Mouse (Mus musculus) limb, embryonic 13.5 days (tissue): ENCODE measurements around the gene Cbarp. TPM values are rescaled to one million over a fixed set of nuclear protein-coding genes. Genes with fewer than 3 reads are reported as not detected.

Source experiments
- ATAC-seq: fragments of 200-750 bp; cut with Nextera tagmentation; 2 replicates; pipeline ENCODE4 v1.8.0; 2017; ENCODE audit warnings: low read depth, moderate number of reproducible peaks, moderate TSS enrichment; ENCODE audit not compliant: low FRiP score
- H3K27ac ChIP-seq: fragments of 300-500 bp; sonication (generic); 2 replicates; pipeline ENCODE4 v1.5.1; 2015; ENCODE audit warnings: inconsistent platforms, mild to moderate bottlenecking, moderate library complexity
- H3K27me3 ChIP-seq: fragments of 300-500 bp; sonication (generic); 2 replicates; pipeline ENCODE4 v1.6.1; 2015; ENCODE audit warnings: mild to moderate bottlenecking, inconsistent platforms
- H3K36me3 ChIP-seq: fragments of 300-500 bp; sonication (generic); 2 replicates; pipeline ENCODE4 v1.6.1; 2015; ENCODE audit warnings: inconsistent platforms, mild to moderate bottlenecking, moderate library complexity
- H3K4me1 ChIP-seq: fragments of 300-500 bp; sonication (generic); 2 replicates; pipeline ENCODE4 v1.6.1; 2015; ENCODE audit warnings: inconsistent platforms
- H3K4me2 ChIP-seq: fragments of 300-500 bp; sonication (generic); replicated peaks from 2 replicates; pipeline ENCODE4 v1.6.1; 2015; ENCODE audit warnings: inconsistent platforms, mild to moderate bottlenecking, moderate library complexity
- H3K4me3 ChIP-seq: fragments of 300-500 bp; sonication (generic); 2 replicates; pipeline ENCODE4 v1.5.1; 2015; ENCODE audit warnings: moderate library complexity, mild to moderate bottlenecking, inconsistent platforms
- H3K9ac ChIP-seq: fragments of 300-500 bp; sonication (generic); 2 replicates; pipeline ENCODE4 v1.6.1; 2015; ENCODE audit warnings: mild to moderate bottlenecking, inconsistent platforms
- H3K9me3 ChIP-seq: fragments of 300-500 bp; sonication (generic); 2 replicates; pipeline ENCODE4 v1.6.1; 2016; ENCODE audit warnings: inconsistent platforms
- WGBS: fragments of 180-500 bp; shearing (Covaris S2); methylation state at CpG from one replicate; pipeline ENCODE4 v1.1.7; 2015; 5-methylcytosine and 5-hydroxymethylcytosine counted together
- polyA plus RNA-seq: library from polyadenylated mRNA; unstranded; fragments of >200 nt; fragmentation: Nextera tagmentation; extraction: Ambion mirVana; gene quantifications from 2 replicates; pipeline ENCODE4 v1.2.1, GENCODE M21; 2015

Cbarp gene
- polyA plus RNA-seq, 1 experiment from 2014 or later = 8.1 TPM

DNA sequence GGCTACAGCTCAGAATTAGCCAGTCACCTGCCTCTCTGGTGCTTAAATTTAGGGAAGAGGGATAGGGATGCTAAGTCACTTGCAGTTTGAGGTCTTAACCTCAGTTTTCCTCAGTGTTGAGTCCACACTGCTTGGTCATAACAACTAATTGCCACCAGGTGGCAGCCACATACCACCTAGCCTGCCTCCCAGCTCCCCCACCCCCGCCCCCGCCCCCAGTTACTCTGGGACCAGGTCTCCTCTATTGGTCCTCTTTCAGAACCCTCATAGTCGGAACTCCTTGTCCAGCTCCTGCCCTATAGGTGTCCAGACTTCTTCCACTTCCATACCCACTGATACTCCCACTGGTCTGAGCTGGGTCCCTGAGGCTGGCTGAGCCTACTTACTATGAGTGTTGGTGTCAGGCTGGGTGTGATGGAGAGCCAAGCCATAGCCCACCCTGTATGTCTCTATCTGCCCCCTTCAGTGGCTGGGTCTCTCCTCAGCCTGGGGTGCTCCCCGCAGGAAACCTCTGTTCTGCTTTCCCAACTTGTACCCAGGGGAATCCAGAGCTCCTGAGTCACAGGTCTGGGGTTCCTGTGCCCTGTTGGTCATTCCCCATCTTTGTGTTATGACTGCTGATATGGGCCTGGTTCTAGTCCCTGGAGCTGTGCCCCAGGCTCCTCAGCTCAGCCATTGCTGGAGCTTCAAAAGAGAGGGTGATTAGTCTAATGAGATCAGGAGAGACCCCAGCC, 35.1 kb upstream of the Cbarp start:
- peaks cover 17% of the 10 kb centered on the region for H3K36me3 ChIP-seq
- H3K27me3 ChIP-seq = no peaks in the 10 kb centered on the region
- H3K9me3 ChIP-seq = no peaks in the 10 kb centered on the region
- no peak overlapping the region for H3K9ac ChIP-seq
- no peak for ATAC-seq
- WGBS = 22% methylated on average over 4 of the region's 4 CpGs
- no peak overlapping the region for H3K4me2 ChIP-seq
- no peak overlapping the region; the same call in 1 of the 2 replicates for H3K27ac ChIP-seq
- H3K4me1 ChIP-seq = peaks cover 42% of the 10 kb centered on the region
- H3K4me3 ChIP-seq = no peak overlapping the region

DNA sequence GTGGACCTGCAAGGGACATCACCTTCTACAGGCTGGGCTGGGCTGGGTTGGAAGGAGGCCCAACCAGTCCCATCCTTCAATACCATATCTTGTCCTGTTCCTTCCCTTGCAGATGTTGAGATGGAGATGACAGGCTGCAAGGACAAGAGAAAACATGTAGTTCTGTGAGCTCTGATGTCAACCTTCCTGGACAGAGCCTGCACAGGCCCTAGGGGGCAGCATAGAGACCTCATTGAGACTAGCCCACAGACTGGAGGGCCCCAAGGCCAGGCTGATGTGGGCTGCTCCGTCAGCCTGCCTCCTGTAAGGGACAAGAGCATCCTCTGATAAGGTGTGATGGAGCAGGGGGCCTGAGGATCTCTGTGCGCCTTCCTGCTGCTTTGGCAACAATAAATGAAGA, 34.1 kb upstream of the Cbarp start:
- ATAC-seq = no peak
- no peak overlapping the region for H3K27ac ChIP-seq
- no peak overlapping the region for H3K4me3 ChIP-seq
- peaks cover 27% of the 10 kb centered on the region for H3K36me3 ChIP-seq
- no peaks in the 10 kb centered on the region for H3K9me3 ChIP-seq
- no peak overlapping the region for H3K4me2 ChIP-seq
- H3K9ac ChIP-seq = no peak overlapping the region
- 46% methylated on average over 2 of the region's 2 CpGs for WGBS
- peaks cover 39% of the 10 kb centered on the region for H3K4me1 ChIP-seq
- no peaks in the 10 kb centered on the region for H3K27me3 ChIP-seq

DNA sequence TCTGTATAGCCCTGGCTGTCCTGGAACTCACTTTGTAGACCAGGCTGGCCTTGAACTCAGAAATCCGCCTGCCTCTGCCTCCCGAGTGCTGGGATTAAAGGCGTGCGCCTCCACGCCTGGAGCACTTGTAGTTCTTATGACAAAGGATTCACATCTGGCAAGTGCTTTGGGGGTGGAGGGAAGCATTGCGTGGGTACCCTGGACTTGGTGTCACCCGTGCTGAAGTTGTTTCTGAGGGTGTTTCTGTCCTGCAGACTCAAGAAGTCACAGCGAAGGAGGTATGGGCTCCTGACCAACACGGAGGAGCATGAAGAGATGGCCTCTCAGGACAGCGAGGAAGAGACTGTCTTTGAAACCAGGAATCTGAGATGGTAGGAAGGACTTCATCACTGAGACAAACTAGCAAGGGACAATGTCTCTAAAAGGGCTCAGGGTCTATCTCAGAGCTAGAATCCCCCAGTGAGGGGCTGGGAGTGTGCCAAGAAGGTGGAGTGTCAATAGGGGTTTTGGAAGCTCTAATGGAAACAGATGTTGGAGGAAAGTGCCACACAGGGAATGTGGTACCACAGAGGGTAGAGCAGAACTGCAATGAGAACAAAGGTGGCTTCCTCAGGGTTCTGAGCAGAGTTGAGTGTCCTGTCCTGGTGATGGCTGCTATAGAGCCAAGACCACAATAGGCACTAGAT, 33.5 kb upstream of the Cbarp start:
- H3K4me2 ChIP-seq = no peak overlapping the region
- H3K36me3 ChIP-seq = peaks cover 32% of the 10 kb centered on the region
- H3K27me3 ChIP-seq = no peaks in the 10 kb centered on the region
- H3K9ac ChIP-seq = no peak overlapping the region
- 86% methylated on average over 10 of the region's 10 CpGs for WGBS
- no peaks in the 10 kb centered on the region for H3K9me3 ChIP-seq
- peaks cover 43% of the 10 kb centered on the region for H3K4me1 ChIP-seq
- no peak for ATAC-seq
- no peak overlapping the region for H3K4me3 ChIP-seq
- H3K27ac ChIP-seq = peak overlapping the region; percentile 22; the same call in 1 of the 2 replicates

DNA sequence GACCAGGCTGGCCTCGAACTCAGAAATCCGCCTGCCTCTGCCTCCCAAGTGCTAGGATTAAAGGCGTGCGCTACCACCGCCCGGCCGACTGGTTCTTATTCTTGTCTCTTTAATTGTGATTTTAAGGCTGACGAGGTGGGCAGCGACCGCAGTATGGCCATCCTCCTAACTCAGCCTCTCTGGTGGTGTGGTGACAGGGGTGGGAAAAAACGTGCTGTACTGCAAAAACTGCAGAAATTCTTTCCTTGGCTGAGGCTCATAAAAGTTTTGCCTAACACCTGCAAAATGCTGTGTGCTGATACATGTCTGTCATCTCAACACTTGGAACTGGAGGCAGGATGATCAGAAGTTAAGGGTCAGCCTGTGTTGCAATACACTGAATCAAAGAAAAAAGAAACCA, 32.7 kb upstream of the Cbarp start:
- Histone ChIP-seq H3K27me3 (no peaks in the 10 kb centered on the region), H3K9ac (peak overlapping the region; percentile 63), H3K4me2 (peak overlapping the region; percentile 69), H3K4me3 (peak overlapping the region; percentile 57), H3K27ac (no peak overlapping the region; the same call in 1 of the 2 replicates), H3K4me1 (peaks cover 50% of the 10 kb centered on the region), H3K36me3 (peaks cover 32% of the 10 kb centered on the region), H3K9me3 (no peaks in the 10 kb centered on the region)
- no peak for ATAC-seq
- WGBS = 11% methylated on average over 11 of the region's 11 CpGs

- Histone ChIP-seq H3K27me3 (no peaks in the 10 kb centered on the region), H3K9ac (peak within 1 kb of the TSS; percentile 63)
- 7% methylated on average over 35 of the region's 35 CpGs for WGBS
Measured at GRCm38 (mm10) chr10:80172527-80173292, 32.1 kb upstream of the Cbarp start, which contains the start of gene 1600002K03Rik. Gene 1600002K03Rik, plus strand, starts transcription at chr10:80172944.

DNA sequence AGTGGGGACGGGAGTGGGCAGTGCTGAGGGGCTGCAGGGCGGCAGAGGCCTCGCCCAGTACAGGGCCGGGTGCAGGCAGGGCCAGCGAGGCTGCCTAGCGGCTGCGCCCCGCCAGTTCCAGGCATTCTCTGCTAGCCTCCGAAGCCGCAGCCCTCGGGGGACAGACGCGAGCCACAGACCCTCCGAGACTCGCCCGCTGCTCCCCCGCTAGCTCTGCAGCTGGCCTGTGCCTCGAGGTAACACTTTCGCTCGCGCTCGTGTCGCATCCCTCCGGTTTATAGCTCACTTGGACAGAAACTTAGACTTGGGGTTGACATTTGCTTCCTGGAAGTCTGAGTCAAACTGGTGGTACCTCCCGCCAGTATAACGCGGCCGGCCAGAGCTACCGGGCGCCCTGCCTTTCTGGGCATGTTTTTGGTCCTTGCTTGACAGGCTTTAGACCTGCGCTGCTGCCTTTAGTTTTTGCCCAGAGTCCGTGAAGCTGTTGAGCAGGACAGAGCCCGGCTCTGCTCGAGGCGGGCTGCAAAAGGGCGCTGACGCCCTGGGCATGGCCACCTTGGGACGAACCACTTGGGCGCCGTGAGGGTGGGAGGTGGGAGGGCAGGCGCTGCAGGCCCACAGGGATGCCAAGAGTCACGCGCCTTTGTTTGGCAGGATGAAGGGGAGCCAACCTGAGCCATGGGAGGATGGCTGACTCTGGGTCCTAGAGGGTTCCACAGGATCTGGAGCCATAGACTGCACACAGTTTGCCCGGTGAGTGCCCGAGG, 31.3 kb upstream of the Cbarp start:
- peak overlapping the region; percentile 69 for H3K4me2 ChIP-seq
- peaks cover 53% of the 10 kb centered on the region for H3K4me1 ChIP-seq
- no peak for ATAC-seq
- H3K4me3 ChIP-seq = peak overlapping the region; percentile 57
- no peaks in the 10 kb centered on the region for H3K9me3 ChIP-seq
- 85% methylated on average over 45 of the region's 45 CpGs for WGBS
- H3K27me3 ChIP-seq = no peaks in the 10 kb centered on the region
- peak overlapping the region; percentile 63; the same call in 1 of the 2 replicates for H3K9ac ChIP-seq
- peaks cover 32% of the 10 kb centered on the region for H3K36me3 ChIP-seq
- peak overlapping the region; percentile 73; the same call in 1 of the 2 replicates for H3K27ac ChIP-seq

More at GRCm38 (mm10) chr10:80172527-80173292, 32.1 kb upstream of the Cbarp start, which contains the start of gene 1600002K03Rik:
- H3K4me3 ChIP-seq = peak within 1 kb of the TSS; percentile 57
- H3K36me3 ChIP-seq = peaks cover 32% of the 10 kb centered on the region
- peaks cover 50% of the 10 kb centered on the region for H3K4me1 ChIP-seq
- peak; percentile 70 for ATAC-seq
- no peaks in the 10 kb centered on the region for H3K9me3 ChIP-seq
- peak within 1 kb of the TSS; percentile 73; the same call in 1 of the 2 replicates for H3K27ac ChIP-seq
- H3K4me2 ChIP-seq = peak within 1 kb of the TSS; percentile 69

DNA sequence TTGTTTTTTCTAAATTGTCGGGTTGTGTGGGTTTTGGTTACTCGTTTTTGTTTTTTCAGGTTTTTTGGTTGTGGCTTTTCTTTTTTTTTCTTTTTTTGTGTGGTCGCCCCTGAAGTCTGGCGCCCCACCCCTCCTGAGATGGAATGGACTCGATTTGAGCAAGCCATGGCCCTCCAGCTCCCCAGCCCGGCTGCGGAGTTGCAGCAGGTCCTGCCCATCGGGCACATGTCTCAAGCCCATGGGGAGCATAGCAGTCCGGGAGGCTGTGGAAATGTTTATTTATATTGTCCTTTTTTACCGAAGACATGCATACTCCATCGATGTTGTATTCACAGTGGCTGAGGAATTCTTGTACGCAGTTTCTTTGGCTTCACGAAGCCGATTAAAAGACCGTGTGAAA, 30.6 kb upstream of the Cbarp start:
- peaks cover 58% of the 10 kb centered on the region for H3K4me1 ChIP-seq
- peak overlapping the region; percentile 57; the same call in 1 of the 2 replicates for H3K4me3 ChIP-seq
- H3K27ac ChIP-seq = no peak overlapping the region
- H3K27me3 ChIP-seq = no peaks in the 10 kb centered on the region
- H3K9ac ChIP-seq = no peak overlapping the region
- no peaks in the 10 kb centered on the region for H3K9me3 ChIP-seq
- 92% methylated on average over 15 of the region's 15 CpGs for WGBS
- peaks cover 32% of the 10 kb centered on the region for H3K36me3 ChIP-seq
- no peak for ATAC-seq
- H3K4me2 ChIP-seq = no peak overlapping the region

DNA sequence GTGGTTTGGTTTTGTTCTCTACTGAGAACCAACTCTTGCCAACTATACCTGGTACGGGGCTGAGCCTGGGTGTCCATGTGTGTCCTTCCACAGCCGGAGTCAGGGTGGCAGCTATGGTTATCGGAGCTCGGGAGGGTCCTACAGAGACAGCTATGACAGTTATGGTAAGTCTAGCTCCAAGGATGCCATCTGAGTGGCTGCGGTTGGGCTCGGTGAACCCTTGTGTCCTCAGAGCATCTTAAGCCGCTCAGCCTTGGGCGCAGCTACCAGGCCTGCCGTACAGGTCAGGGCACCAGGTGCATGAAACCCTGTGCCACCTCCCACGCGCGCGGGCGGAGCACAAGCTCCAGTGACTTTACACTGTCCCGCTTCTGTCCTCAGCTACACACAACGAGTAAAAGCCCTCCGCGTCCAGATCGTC, 30.0 kb upstream of the Cbarp start:
- Histone ChIP-seq H3K4me1 (peaks cover 60% of the 10 kb centered on the region), H3K4me2 (no peak overlapping the region), H3K9ac (0 out of 2 replicates have a peak overlapping the region, but pooled peaks have one; percentile 26), H3K27ac (no peak overlapping the region), H3K36me3 (peaks cover 32% of the 10 kb centered on the region), H3K27me3 (no peaks in the 10 kb centered on the region), H3K4me3 (no peak overlapping the region), H3K9me3 (no peaks in the 10 kb centered on the region)
- no peak for ATAC-seq
- 97% methylated on average over 19 of the region's 19 CpGs for WGBS

- peaks cover 64% of the 10 kb centered on the region for H3K4me1 ChIP-seq
- H3K36me3 ChIP-seq = peaks cover 32% of the 10 kb centered on the region
- H3K9me3 ChIP-seq = no peaks in the 10 kb centered on the region
- peak overlapping the region; percentile 35 for H3K9ac ChIP-seq
- 96% methylated on average over 16 of the region's 16 CpGs for WGBS
- H3K27ac ChIP-seq = no peak overlapping the region
- H3K4me2 ChIP-seq = no peak overlapping the region
- H3K4me3 ChIP-seq = no peak overlapping the region
- H3K27me3 ChIP-seq = no peaks in the 10 kb centered on the region
- ATAC-seq = no peak
Measured at GRCm38 (mm10) chr10:80170052-80170451, 29.4 kb upstream of the Cbarp start.

- peaks cover 63% of the 10 kb centered on the region for H3K4me1 ChIP-seq
- 92% methylated on average over 7 of the region's 7 CpGs for WGBS
Measured at GRCm38 (mm10) chr10:80169651-80170050, 29.0 kb upstream of the Cbarp start.

DNA sequence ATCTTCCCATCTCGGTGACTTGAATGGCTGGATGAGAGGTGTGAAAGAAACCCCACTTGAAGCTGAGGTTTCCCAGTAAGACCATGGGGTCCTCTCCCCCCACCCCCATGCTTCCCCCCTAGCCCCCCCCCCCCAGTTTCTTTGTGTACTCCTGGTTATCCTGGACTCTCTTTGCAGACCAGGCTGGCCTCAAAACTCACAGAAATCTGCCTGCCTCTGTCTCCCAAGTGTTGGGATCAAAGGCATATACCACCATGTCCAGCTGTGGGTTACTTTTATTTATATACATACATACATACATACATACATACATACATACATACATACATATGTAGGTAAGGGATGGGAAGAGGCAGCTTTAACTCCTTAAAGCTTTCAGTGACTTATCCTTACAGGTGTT, 28.4 kb upstream of the Cbarp start:
- 71% methylated on average over 1 of the region's 1 CpGs for WGBS
- H3K4me3 ChIP-seq = peak overlapping the region; percentile 84
- H3K4me1 ChIP-seq = peaks cover 64% of the 10 kb centered on the region
- H3K9ac ChIP-seq = peak overlapping the region; percentile 99
- H3K27me3 ChIP-seq = no peaks in the 10 kb centered on the region
- no peak overlapping the region for H3K27ac ChIP-seq
- H3K4me2 ChIP-seq = peak overlapping the region; percentile 88
- H3K9me3 ChIP-seq = no peaks in the 10 kb centered on the region
- H3K36me3 ChIP-seq = peaks cover 32% of the 10 kb centered on the region
- no peak for ATAC-seq

More at GRCm38 (mm10) chr10:80169651-80170050, 29.0 kb upstream of the Cbarp start:
- Histone ChIP-seq H3K9ac (peak overlapping the region; percentile 35), H3K4me2 (peak overlapping the region; percentile 88; the same call in 1 of the 2 replicates), H3K27ac (no peak overlapping the region), H3K4me3 (no peak overlapping the region), H3K27me3 (no peaks in the 10 kb centered on the region), H3K9me3 (no peaks in the 10 kb centered on the region), H3K36me3 (peaks cover 32% of the 10 kb centered on the region)
- no peak for ATAC-seq
